Mouse (Mus musculus) spleen, embryonic (tissue): ENCODE results near the gene H2-M10.6.
"Not testable (repeated sequence)": the region's sequence is repeated elsewhere in the genome, so short reads cannot be mapped to it uniquely, and the experiment has no call there.

Source experiments
- CTCF ChIA-PET: fragments of 350-600 bp; sonication (Branson Sonifier 250); formaldehyde crosslinking; loops from one replicate; lab custom pipeline; 2022; lab: Charles Lee

H2-M10.6 gene

DNA sequence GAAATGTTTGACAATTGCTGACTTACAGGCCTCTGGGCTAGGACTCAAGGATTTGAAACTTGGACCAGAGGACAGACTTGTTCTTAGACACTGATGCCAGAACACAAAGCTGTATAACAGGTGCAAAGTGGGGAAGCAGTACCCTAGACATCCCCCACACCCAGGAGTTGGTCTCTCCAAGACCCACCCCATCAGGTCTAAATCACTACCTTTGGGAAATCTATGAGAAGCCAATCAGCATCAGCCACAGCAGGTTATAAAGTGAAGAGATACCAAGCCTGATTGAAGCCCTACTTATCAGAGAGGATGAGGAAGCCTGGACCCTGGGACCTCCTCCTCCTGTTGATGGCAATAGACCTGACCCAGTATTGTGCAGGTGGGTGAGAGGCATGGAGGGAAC, at the start of gene H2-M10.6:
TSS of gene H2-M10.6 (plus strand) at position 301 of the 400 bp plus-strand sequence.
- CTCF ChIA-PET: no interaction called here

DNA sequence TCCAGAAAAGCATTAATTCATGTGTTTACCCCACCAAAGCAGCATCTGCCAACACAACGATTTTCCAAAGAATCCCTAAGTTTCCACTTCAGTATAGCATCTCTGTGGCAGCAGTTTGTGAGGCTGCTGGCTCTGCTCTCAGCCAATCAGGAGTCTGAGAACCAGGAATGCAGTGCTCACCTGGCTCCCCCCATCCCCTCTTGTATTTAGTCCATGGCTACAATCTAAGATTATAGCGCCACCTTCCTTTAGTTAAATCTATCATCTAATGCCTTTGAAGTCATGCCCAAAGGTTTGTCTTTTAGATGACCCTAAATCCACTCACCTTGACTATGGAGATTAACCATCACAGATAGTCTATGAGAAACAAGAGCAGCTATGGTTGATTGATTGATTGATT, 48.2 kb upstream of the H2-M10.6 start:
- CTCF ChIA-PET: no interaction called here

DNA sequence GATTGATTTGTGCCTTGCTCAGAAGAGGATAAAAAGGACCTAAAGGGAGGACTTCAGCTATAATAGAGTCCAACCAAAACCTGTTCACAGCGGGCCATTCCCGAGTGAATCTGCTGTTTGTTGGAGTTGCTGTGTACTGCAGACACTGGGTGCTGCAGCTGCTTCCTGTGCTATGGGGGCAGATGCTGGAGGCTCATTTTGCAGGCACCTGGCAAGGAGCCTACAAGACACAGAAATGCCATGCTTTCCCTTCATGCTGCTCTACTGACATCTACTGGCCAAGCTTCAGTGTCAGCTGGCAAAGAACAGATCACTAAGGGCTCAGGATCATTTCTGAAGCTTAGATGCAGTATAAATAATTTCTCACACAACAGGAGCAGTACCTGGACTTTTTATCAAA, 47.7 kb upstream of the H2-M10.6 start:
- CTCF ChIA-PET: not testable (repeated sequence)

DNA sequence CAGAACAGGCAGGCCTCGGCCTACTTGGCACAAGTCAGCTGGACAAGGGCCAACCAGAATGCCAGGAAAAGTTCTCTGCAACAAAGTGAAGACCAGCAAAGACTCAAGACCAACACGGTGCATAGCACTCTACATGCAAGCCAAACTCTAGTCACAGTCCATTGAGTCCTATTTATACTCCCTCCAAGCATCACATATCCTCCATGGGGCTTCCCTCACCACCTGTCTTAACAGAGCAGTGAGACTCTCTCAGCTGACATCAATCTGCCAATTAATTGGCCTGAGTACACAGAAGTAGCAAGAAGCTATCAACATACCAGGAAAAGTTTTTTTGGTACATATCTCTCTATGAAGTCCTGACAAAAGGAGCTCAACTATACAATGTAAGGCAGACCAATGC, 46.6 kb upstream of the H2-M10.6 start:
- CTCF ChIA-PET: not testable (repeated sequence)

DNA sequence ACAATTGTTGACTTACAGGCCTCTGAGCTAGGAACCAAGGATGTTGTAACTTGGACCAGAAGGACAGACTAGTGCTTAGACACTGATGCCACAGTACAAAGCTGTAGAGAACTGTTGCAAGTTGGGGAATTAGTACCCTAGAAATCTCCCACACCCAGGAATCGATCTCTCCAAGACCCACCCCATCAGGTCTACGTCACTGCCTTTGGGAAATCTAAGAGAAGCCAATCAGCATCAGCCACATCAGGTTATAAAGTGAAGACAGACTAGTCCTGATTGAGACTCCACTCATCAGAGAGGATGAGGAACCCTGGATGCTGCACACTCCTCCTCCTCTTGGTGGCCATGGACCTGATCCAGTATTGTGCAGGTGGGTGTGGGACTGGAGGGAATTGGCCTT, 39.4 kb upstream of the H2-M10.6 start, which contains the start of gene H2-M10.5:
TSS of gene H2-M10.5 (plus strand) at position 301 of the 400 bp plus-strand sequence.
- CTCF ChIA-PET: not testable (repeated sequence)

DNA sequence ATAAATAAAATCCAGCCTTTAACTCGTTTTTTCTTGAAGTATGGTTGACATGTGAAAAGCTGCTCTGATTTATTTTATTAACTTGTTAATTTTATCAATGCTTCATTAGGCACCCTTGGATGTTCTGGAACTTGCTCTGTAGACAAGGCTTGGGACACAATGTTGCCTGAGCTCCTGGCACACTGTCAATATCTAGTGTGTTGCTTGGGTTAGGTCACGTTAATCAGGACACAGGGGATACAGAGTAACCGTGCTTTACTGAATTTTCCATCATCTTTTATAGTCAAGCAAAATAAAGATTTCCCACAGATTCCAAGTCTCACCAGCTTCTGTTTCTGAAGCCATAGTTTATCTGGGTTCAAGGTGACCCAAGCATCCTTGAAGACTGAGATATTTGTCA, 30.4 kb upstream of the H2-M10.6 start:
- CTCF ChIA-PET: no interaction called here

DNA sequence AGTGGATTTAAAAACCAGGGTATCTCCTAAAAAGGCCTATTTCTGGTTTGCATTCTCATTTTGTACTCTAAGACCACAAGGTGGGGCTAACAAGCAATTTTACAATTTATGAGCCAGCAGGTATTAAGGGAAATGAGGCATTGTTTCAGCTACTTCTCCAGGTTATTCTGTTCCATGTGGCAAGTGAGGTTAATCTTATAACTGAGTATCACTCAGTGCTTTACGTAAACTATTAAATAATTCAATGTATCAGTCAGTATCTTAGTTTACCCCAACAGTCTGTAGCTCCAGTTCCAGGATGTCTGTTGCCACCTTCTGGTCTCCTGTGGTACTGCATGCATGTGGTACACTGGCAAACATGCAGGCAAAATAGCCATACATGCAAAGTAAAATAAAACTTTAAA, 25.5 kb upstream of the H2-M10.6 start:
- CTCF ChIA-PET: not testable (repeated sequence)

DNA sequence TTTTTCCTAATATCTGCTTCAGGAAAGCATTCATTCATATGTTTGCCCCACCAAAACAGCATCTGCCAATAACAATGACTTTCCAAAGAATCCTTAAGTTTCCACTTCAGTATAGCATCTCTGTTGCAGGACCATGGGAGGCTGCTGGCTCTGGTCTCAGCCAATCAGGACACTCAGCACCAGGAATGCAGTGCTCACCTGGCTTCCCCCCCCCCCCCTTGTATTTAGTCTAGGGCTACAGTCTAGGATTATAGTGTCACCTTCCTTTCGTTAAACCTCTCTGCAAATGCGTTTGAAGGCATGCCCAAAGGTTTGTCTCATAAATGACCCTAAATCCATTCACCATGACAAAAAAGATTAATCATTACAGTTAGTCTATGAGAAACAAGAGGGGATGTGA, 23.6 kb upstream of the H2-M10.6 start:
- CTCF ChIA-PET: no interaction called here

DNA sequence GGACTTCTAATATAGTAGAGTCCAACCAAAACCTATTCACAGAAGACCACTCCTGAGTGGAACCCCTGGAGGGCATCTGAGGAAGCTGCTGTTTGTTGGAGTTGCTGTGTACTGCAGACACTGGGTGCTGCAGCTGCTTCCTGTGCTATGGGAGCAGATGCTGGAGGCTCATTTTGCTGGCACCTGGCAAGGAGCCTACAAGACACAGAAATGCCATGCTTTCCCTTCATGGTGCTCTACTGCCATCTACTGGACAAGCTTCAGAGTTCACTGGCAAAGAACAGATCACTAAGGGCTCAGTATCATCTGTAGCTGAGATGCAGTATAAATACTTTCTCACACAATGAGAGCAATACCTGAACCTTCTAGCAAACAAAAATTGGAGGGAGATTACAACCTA, 23.2 kb upstream of the H2-M10.6 start:
- CTCF ChIA-PET: interaction anchor here (0.8 kb wide), 1 partner anchor 35 kb away, joined by 3 read pairs; no protein-coding TSS in a partner anchor

DNA sequence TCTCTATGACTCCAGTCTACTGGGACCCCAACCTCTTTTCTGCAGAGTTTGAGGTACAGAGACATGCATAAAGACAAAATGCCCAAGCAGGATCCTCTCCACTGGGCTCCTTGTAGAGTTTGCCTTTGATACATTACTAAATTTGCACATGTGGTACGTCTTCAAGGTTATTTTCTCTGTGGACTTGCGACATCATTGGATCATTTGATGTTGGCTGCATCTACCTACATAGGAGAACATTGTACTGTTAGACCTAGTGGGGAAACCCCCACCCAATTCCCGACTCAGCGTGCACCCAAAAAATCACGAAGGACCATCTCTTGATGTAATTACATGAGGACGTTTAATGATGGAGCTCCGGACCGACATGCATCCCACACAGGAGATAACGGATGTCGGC, 12.5 kb upstream of the H2-M10.6 start:
- CTCF ChIA-PET: no interaction called here

DNA sequence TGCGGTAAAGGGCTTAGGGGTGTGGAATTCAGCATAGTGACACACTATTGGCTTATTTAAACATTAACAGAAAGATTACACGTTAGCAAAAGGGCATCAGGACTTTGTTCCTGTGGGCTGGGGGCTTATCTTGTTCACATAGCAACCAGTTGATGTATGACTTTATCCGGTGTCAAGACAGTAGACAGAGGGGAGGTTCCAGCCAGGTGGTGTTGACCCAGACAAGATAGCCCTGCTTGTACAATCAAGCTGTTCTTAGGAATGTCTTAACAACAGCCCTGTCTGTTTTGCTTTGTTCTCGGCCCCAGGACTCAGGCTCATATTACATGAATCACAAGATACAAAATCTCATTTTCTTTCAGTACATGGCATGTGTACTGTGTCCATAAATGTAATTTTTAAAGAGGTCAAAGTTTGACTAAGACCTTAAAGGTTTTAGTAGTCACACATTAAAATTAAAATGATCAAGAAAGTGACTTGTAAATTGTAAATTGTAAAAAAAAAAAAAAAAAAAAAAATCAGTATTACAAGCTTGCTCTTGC, 12.0 kb upstream of the H2-M10.6 start:
- CTCF ChIA-PET: interaction anchor here (0.6 to 0.7 kb wide), 2 partner anchors 34 to 140 kb away, joined by 5 to 8 read pairs; no protein-coding TSS in a partner anchor

DNA sequence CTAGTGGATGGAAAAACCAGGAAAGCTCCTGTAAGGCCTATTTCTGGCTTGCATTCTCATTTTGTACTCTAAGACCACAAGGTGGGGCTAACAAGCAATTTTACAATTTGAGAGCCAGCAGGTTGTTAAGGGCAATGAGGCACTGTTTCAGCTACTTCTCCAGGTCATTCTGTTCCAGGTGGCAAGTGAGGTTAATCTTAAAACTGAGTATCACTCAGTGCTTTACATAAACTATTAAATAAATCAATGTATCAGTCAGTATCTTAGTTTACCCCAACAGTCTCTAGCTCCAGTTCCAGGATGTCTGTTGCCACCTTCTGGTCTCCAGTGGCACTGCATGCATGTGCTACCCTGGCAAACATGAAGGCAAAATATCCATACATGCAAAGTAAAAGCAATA, 12.0 kb downstream of the H2-M10.6 start:
- CTCF ChIA-PET: interaction anchor here (0.6 to 1.1 kb wide), 3 partner anchors 31 to 379 kb away, joined by 3 to 7 read pairs (median 3); no protein-coding TSS in a partner anchor

DNA sequence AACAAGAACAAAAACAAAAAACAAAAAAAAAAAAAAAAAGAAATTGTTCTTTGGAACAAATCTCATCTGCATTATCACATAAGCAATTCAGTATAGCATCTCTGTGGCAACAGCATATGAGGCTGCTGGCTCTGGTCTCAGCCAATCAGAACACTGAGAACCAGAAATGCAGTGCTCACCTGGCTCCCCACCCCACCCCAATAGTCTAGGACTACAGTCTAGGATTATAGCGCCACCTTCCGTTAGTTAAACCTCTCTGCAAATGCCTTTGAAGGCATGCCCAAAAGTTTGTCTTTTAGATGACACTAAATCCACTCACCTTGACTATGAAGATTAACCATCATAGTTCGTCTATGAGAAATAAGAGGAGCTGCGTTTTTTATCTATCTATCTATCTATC, 13.6 kb downstream of the H2-M10.6 start:
- CTCF ChIA-PET: interaction anchor here (0.6 kb wide), 1 partner anchor 20 kb away, joined by 5 read pairs; no protein-coding TSS in a partner anchor

DNA sequence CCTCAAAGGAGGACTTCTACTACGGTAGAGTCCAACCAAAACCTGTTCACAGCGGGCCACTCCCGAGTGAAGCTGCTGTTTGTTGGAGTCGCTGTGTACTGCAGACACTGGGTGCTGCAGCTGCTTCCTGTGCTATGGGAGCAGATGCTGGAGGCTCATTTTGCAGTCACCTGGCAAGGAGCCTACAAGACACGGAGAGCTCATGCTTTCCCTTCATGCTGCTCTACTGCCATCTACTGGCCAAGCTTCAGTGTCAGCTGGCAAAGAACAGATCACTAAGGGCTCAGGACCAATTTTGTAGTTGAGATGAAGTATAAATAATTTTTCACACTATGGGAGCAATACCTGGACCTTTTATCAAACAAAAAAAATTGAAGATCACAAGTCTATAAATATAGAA, 14.0 kb downstream of the H2-M10.6 start:
- CTCF ChIA-PET: not testable (repeated sequence)

DNA sequence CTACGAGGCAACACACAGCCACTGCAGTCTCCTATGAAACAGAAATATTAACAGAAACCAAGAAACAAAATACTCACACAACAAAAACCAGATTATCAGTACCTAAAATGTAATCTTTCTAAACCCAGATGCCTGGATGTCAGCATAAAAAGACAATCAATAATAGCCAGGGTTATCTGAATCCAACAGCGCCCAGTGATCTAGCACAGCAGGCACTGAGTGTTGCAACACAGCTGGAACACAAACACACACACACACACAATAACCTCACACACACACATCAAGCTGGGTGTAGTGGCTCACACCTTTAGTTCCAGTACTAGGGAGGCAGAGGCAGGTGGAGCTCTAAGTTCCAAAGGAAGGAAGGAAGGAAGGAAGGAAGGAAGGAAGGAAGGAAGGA, 16.5 kb downstream of the H2-M10.6 start:
- CTCF ChIA-PET: interaction anchor here (0.6 kb wide), 1 partner anchor 8 kb away, joined by 11 read pairs; the partner anchor contains the start of gene Trim26

DNA sequence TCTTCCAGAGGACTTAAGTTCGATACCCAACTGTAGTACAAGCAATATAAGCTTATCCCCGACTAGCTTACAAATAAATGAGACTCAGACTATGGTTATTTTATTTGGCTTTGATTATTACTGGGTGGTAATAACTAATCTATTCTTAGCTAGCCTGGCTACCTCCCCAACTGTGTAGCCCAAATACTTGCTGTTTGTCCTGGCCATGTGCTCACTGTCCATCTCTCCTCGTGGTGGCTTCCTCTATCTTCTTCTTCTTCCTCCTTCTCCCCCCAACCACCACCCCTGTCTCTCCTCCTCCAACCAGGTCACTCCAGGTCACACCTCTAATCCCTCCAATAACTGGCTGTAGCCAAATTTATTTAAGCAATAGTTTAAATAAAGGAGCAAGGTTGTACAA, 18.5 kb downstream of the H2-M10.6 start:
- CTCF ChIA-PET: no interaction called here

DNA sequence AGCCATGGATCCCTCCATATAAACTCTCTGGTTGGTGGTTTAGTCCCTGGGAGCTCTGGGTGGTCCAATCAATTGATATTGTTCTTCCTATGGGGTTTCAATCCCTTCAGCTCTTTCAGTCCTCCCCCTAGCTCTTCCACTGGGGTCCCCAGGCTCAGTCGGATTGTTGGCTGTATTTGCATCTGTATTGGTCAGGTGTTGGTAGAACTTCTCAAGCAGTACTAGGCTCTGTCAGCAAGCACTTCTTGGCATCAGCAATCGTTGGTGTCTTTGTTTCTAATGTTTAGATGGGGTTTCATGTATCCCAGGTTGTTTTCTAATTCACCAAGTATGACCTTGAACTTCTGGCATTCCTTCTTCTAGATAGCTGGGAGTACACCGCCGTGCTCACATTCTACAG, 20.7 kb downstream of the H2-M10.6 start:
- CTCF ChIA-PET: no interaction called here

DNA sequence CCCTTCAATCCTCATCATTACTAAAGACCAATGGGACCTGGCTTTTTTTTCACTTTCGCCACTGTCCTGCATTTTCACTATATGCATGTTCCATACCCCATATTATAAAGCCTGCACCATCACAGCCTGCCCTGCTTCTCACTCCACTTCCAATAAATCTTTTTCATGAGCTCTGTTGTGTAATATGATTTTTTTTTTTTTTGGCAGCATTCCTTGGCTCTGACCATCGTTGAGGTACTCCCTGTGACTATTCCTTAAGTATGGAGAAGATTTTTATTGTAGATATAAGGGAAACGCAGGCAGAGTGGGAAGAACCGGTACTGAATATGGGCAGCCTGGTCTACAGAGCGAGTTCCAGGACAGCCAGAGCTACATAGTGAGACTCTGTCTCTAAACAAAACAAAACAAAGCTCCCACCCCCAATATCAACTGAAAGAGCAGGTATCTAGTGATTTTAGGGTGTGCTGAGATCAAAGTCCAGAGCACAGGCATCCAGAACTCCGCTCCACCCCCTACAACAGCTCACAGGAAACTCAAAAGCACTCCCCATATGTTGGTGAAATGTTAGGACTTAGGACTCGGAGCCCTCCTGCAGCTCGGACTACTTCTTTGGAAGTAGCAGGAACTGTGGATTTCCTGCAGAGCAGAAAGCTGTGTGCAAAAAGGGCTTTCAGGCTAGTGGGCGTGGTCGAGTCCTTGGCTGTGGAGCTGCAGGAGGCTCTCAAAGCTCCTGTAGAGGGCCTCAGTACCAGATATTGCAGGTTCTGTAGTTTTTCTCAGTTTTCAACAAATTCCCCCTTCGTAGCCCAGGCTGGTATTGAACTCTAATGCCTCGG, 23.8 kb downstream of the H2-M10.6 start:
- CTCF ChIA-PET: interaction anchor here (0.5 kb wide), 1 partner anchor 520 kb away, joined by 6 read pairs; no protein-coding TSS in a partner anchor

DNA sequence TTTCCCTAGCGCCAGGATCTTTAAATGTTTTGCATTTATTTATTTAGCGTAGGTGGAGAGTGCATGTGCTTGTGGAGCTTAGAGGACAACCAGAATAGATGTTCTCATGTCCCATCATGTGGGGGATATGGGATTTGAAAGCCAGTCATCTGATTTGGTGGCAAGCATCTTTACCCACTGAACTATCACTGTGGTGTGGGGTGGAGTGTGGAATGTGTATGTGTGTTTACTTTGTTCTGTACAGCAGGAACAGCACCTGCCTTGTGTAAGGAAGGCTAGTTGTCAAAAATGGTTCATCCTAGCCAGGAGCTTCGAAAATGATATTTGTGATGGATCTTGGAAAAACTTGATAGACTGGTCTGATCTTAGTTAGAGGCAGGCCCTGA, 24.4 kb downstream of the H2-M10.6 start:
- CTCF ChIA-PET: interaction anchor here (0.7 kb wide), 1 partner anchor 8 kb away, joined by 11 read pairs; no protein-coding TSS in a partner anchor

DNA sequence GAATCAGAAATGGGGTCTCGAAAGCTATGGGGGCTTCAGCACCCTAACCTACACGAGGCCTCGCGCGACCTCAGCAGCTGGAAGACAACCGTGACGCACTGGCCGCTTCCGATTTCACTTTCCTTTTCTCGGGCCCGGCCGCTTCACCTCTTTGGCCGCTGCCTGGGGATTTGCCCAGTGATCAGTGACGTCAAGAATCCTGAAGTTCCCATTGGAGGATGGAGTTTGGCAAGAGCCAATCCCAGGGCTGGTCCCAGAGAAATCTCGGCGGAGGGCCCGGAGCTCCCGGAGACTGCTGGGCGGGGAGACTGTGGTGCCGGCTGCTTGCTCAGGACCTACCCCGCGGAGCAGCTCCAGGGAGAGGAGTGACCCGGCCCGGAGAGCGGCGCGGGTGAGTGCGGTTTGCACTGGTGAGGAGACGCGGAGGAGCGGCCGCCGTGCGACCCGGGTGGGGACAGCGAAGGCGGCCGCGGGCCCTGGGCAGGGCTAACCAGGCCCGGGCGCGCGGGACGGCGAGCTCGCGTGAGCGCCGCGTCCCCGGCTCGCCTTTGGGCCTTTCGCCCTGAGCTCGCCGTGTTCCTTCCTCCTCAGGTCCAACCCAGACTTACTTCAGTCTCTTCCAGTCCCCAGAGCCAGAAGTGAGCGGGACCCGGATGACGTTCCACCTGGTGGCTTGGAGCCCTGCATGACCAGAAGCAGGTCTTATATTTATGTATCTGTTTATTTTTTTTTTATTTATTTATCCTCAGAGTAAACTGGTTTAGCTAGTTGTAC, 25.1 kb downstream of the H2-M10.6 start, which contains the start of gene Trim26:
TSS of gene Trim26 (plus strand) at position 261 of the 774 bp plus-strand sequence.
- CTCF ChIA-PET: interaction anchor here (0.7 kb wide), 1 partner anchor 9 kb away, joined by 11 read pairs; no protein-coding TSS in a partner anchor

DNA sequence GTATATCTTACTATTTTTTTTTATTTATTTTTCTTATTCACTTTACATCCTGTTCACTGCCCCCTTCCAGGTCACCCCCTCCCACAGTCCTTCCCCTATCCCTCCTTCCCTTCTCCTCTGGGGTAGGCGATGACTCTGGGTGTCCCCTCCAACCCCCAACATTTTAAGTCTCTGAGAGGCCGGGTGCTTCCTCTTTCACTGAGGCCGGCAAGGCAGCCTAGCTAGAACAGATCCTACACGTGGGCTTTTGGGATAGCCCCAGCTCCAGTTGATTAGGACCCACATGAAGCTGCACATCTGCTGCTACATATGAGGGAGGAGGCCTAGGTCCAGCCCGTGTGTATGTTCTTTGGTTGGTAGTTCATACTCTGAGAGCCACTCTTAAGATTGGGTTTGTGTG, 27.0 kb downstream of the H2-M10.6 start:
- CTCF ChIA-PET: no interaction called here

DNA sequence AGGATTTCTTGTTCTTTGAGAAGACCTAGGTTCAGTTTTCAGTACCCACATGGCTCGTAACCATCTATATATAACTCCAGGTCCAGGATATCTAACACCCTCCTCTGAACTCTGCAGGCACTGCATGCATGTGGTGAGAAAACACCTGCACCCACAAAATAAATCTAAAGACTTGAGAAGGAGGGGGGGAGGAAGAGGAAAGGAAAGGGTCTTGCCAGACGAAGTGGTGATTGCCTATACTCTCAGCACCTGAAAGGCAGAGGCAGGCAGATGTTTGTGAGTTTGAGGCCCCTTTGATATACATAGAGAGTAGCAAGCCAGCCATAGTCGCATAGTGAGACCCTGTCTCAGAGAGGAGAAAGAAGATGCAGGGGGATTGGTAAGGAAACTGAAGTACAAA, 28.0 kb downstream of the H2-M10.6 start:
- CTCF ChIA-PET: no interaction called here
